Mouse (Mus musculus): Measurements from ENCODE around the gene Rasd1.

- no peak for TF ChIP-seq CTCF (conservative IDR thresholded peaks at IDR 0.05; ENCODE audit: low read length)
- no peak for TF ChIP-seq POU5F1 (IDR thresholded peaks at IDR 0.05; ENCODE audit: borderline replicate concordance, low read length)
These were observed 40.0 kb upstream of the Rasd1 start for GRCm38 (mm10) chr11:60004716-60005115.
